Mouse (Mus musculus): ENCODE data around the gene Gulp1.

DNA sequence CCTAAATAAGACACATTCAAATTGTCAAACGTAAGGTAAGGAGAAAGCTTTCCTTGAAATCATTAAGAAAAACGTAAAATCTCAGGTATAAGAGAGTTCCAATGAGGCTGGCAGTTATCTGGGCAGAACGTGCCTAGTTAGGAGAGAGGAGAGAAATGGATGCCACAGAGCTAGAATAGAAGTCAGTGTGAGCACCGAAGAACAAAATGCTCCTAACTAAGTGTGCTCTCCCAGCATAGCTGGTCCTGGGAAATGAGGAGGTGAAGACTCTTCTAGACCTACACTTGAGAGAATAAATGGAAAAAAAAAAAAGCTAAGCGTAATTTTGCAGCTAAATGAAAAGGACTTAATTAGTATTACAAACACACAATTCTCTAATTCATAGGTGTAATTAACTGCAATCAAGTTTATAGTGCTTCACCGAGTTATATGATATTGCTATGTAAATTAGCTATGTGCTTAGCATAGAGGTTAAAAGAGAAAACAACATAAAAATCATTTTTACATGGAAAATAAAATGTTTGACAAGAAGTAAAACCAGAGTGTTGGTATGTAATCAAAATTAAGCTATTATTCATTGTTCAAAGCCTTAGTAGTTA lies 94.5 kb downstream of the Gulp1 start:
- TF ChIP-seq POLR2A (IDR thresholded peaks at IDR 0.05; ENCODE audit: insufficient read depth, low read depth, low read length): no peak
- no peak for TF ChIP-seq CTCF (IDR thresholded peaks at IDR 0.05; ENCODE audit: insufficient read depth, low read depth, low read length)
